Mouse (Mus musculus): ENCODE measurements at regions not wholly inside any gene's neighbourhood (a gene's known extent, or its start where the extent isn't known, plus 50 kb on each side); places are given as distances from the start of the nearest gene placed in this dataset.

GRCm38 (mm10) chr4:45734011-45734410, 64.8 kb upstream of the Aldh1b1 start:
- ATAC-seq = no peak
- Histone ChIP-seq H3K9ac (ENCODE audit: low read depth, low read length) (no peak overlapping the region), H3K4me1 (ENCODE audit: control insufficient read depth, insufficient read depth, low read depth, low read length) (peaks cover 15% of the 10 kb centered on the region), H3K27me3 (replicated peaks; ENCODE audit: control insufficient read depth, insufficient read depth, low read length) (no peaks in the 10 kb centered on the region), H3K4me2 (ENCODE audit: low read length) (no peak overlapping the region), H3K36me3 (ENCODE audit: control insufficient read depth, insufficient read depth, low read length) (no peaks in the 10 kb centered on the region), H3K9me3 (ENCODE audit: control insufficient read depth, low read length) (no peaks in the 10 kb centered on the region), H3K27ac (ENCODE audit: low read depth, low read length) (no peak overlapping the region), H3K4me3 (ENCODE audit: low read length) (no peak overlapping the region)
- WGBS = 87% methylated on average over 6 of the region's 6 CpGs

- H3K27ac ChIP-seq (ENCODE audit: low read depth, low read length) = no peak overlapping the region
- WGBS = 34% methylated on average over 14 of the region's 14 CpGs
- no peak overlapping the region for H3K9ac ChIP-seq (ENCODE audit: low read depth, low read length)
- no peak overlapping the region for H3K4me3 ChIP-seq (ENCODE audit: low read length)
- no peaks in the 10 kb centered on the region for H3K9me3 ChIP-seq (ENCODE audit: control insufficient read depth, low read length)
- H3K36me3 ChIP-seq (ENCODE audit: control insufficient read depth, insufficient read depth, low read length) = no peaks in the 10 kb centered on the region
- 0 out of 2 replicates have a peak, but pooled peaks have one; percentile 58 for ATAC-seq
- no peak overlapping the region for H3K4me2 ChIP-seq (ENCODE audit: low read length)
- peaks cover 3% of the 10 kb centered on the region for H3K4me1 ChIP-seq (ENCODE audit: control insufficient read depth, insufficient read depth, low read depth, low read length)
- H3K27me3 ChIP-seq (replicated peaks; ENCODE audit: control insufficient read depth, insufficient read depth, low read length) = no peaks in the 10 kb centered on the region
These were observed 67.7 kb upstream of the Aldh1b1 start for GRCm38 (mm10) chr4:45730862-45731831.

- H3K4me2 ChIP-seq (ENCODE audit: low read length) = no peak overlapping the region
- no peaks in the 10 kb centered on the region for H3K36me3 ChIP-seq (ENCODE audit: control insufficient read depth, insufficient read depth, low read length)
- H3K4me1 ChIP-seq (ENCODE audit: control insufficient read depth, insufficient read depth, low read depth, low read length) = no peaks in the 10 kb centered on the region; the same call in none of the 2 replicates
- H3K4me3 ChIP-seq (ENCODE audit: low read length) = no peak overlapping the region
- no peaks in the 10 kb centered on the region for H3K9me3 ChIP-seq (ENCODE audit: control insufficient read depth, low read length)
- H3K27ac ChIP-seq (ENCODE audit: low read depth, low read length) = no peak overlapping the region
- no peak; the same call in 1 of the 2 replicates for ATAC-seq
- no peak overlapping the region for H3K9ac ChIP-seq (ENCODE audit: low read depth, low read length)
- WGBS = 59% methylated on average over 4 of the region's 4 CpGs
- no peaks in the 10 kb centered on the region for H3K27me3 ChIP-seq (replicated peaks; ENCODE audit: control insufficient read depth, insufficient read depth, low read length)
These were observed 69.0 kb upstream of the Aldh1b1 start for GRCm38 (mm10) chr4:45729801-45730200.

GRCm38 (mm10) chr4:45728825-45729224, 70.0 kb upstream of the Aldh1b1 start:
- H3K27me3 ChIP-seq (replicated peaks; ENCODE audit: control insufficient read depth, insufficient read depth, low read length) = no peaks in the 10 kb centered on the region
- no peak overlapping the region for H3K4me2 ChIP-seq (ENCODE audit: low read length)
- ATAC-seq = no peak
- H3K4me3 ChIP-seq (ENCODE audit: low read length) = no peak overlapping the region
- no peak overlapping the region for H3K9ac ChIP-seq (ENCODE audit: low read depth, low read length)
- H3K4me1 ChIP-seq (ENCODE audit: control insufficient read depth, insufficient read depth, low read depth, low read length) = peaks cover 4% of the 10 kb centered on the region
- H3K27ac ChIP-seq (ENCODE audit: low read depth, low read length) = no peak overlapping the region
- no peaks in the 10 kb centered on the region for H3K9me3 ChIP-seq (ENCODE audit: control insufficient read depth, low read length)
- H3K36me3 ChIP-seq (ENCODE audit: control insufficient read depth, insufficient read depth, low read length) = no peaks in the 10 kb centered on the region
- 37% methylated on average over 4 of the region's 4 CpGs for WGBS

GRCm38 (mm10) chr4:45727915-45728314, 70.9 kb upstream of the Aldh1b1 start:
- WGBS = 67% methylated on average over 5 of the region's 5 CpGs
- Histone ChIP-seq H3K27me3 (replicated peaks; ENCODE audit: control insufficient read depth, insufficient read depth, low read length) (no peaks in the 10 kb centered on the region), H3K36me3 (ENCODE audit: control insufficient read depth, insufficient read depth, low read length) (no peaks in the 10 kb centered on the region), H3K27ac (ENCODE audit: low read depth, low read length) (no peak overlapping the region), H3K4me2 (ENCODE audit: low read length) (no peak overlapping the region), H3K9me3 (ENCODE audit: control insufficient read depth, low read length) (no peaks in the 10 kb centered on the region), H3K4me1 (ENCODE audit: control insufficient read depth, insufficient read depth, low read depth, low read length) (peaks cover 4% of the 10 kb centered on the region), H3K4me3 (ENCODE audit: low read length) (no peak overlapping the region), H3K9ac (ENCODE audit: low read depth, low read length) (no peak overlapping the region)
- no peak for ATAC-seq

- no peaks in the 10 kb centered on the region for H3K36me3 ChIP-seq (ENCODE audit: control insufficient read depth, insufficient read depth, low read length)
- peaks cover 4% of the 10 kb centered on the region for H3K4me1 ChIP-seq (ENCODE audit: control insufficient read depth, insufficient read depth, low read depth, low read length)
- H3K4me3 ChIP-seq (ENCODE audit: low read length) = no peak overlapping the region
- H3K4me2 ChIP-seq (ENCODE audit: low read length) = no peak overlapping the region
- no peak overlapping the region for H3K27ac ChIP-seq (ENCODE audit: low read depth, low read length)
- 33% methylated on average over 9 of the region's 9 CpGs for WGBS
- ATAC-seq = no peak
- no peaks in the 10 kb centered on the region for H3K27me3 ChIP-seq (replicated peaks; ENCODE audit: control insufficient read depth, insufficient read depth, low read length)
- H3K9ac ChIP-seq (ENCODE audit: low read depth, low read length) = no peak overlapping the region
- no peaks in the 10 kb centered on the region for H3K9me3 ChIP-seq (ENCODE audit: control insufficient read depth, low read length)
These were observed 71.3 kb upstream of the Aldh1b1 start for GRCm38 (mm10) chr4:45727474-45727873.

- Histone ChIP-seq H3K4me2 (ENCODE audit: low read length) (no peak overlapping the region), H3K9me3 (ENCODE audit: control insufficient read depth, low read length) (no peaks in the 10 kb centered on the region), H3K27ac (ENCODE audit: low read depth, low read length) (no peak overlapping the region), H3K9ac (ENCODE audit: low read depth, low read length) (no peak overlapping the region), H3K4me3 (ENCODE audit: low read length) (no peak overlapping the region), H3K4me1 (ENCODE audit: control insufficient read depth, insufficient read depth, low read depth, low read length) (peaks cover 4% of the 10 kb centered on the region), H3K36me3 (ENCODE audit: control insufficient read depth, insufficient read depth, low read length) (no peaks in the 10 kb centered on the region), H3K27me3 (replicated peaks; ENCODE audit: control insufficient read depth, insufficient read depth, low read length) (no peaks in the 10 kb centered on the region)
- no peak for ATAC-seq
- WGBS = 89% methylated on average over 5 of the region's 5 CpGs
These were observed 72.0 kb upstream of the Aldh1b1 start for GRCm38 (mm10) chr4:45726783-45727182.

GRCm38 (mm10) chr4:45725055-45725910, 73.5 kb upstream of the Aldh1b1 start:
- 67% methylated on average over 16 of the region's 16 CpGs for WGBS

GRCm38 (mm10) chr4:45720352-45720751, 78.5 kb upstream of the Aldh1b1 start:
- Histone ChIP-seq H3K36me3 (ENCODE audit: control insufficient read depth, insufficient read depth, low read length) (no peaks in the 10 kb centered on the region), H3K4me1 (ENCODE audit: control insufficient read depth, insufficient read depth, low read depth, low read length) (peaks cover 4% of the 10 kb centered on the region), H3K9ac (ENCODE audit: low read depth, low read length) (no peak overlapping the region), H3K27me3 (replicated peaks; ENCODE audit: control insufficient read depth, insufficient read depth, low read length) (no peaks in the 10 kb centered on the region; the same call in 1 of the 2 replicates), H3K27ac (ENCODE audit: low read depth, low read length) (no peak overlapping the region), H3K4me2 (ENCODE audit: low read length) (no peak overlapping the region), H3K4me3 (ENCODE audit: low read length) (no peak overlapping the region), H3K9me3 (ENCODE audit: control insufficient read depth, low read length) (no peaks in the 10 kb centered on the region)
- 41% methylated on average over 5 of the region's 5 CpGs for WGBS
- ATAC-seq = no peak

More at GRCm38 (mm10) chr4:45725055-45725910, 73.5 kb upstream of the Aldh1b1 start:
- Histone ChIP-seq H3K36me3 (ENCODE audit: control insufficient read depth, insufficient read depth, low read length) (no peaks in the 10 kb centered on the region), H3K27ac (ENCODE audit: low read depth, low read length) (no peak overlapping the region), H3K4me2 (ENCODE audit: low read length) (no peak overlapping the region), H3K4me3 (ENCODE audit: low read length) (no peak overlapping the region), H3K9ac (ENCODE audit: low read depth, low read length) (no peak overlapping the region), H3K4me1 (ENCODE audit: control insufficient read depth, insufficient read depth, low read depth, low read length) (peaks cover 4% of the 10 kb centered on the region), H3K9me3 (ENCODE audit: control insufficient read depth, low read length) (no peaks in the 10 kb centered on the region), H3K27me3 (replicated peaks; ENCODE audit: control insufficient read depth, insufficient read depth, low read length) (no peaks in the 10 kb centered on the region)
- no peak for ATAC-seq

All from hindbrain, embryonic 16.5 days (tissue).